Mouse (Mus musculus): ENCODE measurements around the gene Hspa12a.

- TF ChIP-seq POLR2A (IDR thresholded peaks at IDR 0.05; ENCODE audit: extremely low read depth, insufficient read depth, low read length) (no peak), CTCF (IDR thresholded peaks at IDR 0.05; ENCODE audit: low read depth, low read length) (no peak)
Observed at GRCm38 (mm10) chr19:58951521-58951920, 8.1 kb upstream of the Hspa12a start.
